Mouse (Mus musculus): ENCODE measurements at regions not wholly inside any gene's neighbourhood (a gene's known extent, or its start where the extent isn't known, plus 50 kb on each side); places are given as distances from the start of the nearest gene placed in this dataset.

DNA sequence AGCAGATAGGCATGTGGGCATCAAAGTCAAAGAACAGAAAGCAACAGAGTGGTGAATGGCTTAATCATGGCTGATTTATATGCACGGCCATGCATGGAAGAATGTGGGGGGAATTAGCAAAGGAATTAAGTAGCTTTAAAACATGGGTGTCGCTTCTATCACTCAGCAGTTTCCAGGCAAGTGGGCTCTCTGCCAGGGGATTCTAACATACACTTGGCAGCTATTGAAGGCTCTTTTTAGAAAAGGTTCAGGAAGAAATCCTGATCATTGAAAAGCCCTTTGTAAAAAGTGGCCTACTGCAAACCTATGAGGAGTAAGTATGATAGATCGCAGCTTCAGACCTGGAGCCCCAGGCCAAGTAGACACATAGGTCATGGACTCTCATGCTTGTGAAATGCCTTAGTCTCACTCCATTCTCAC is 469.1 kb upstream of the Klf4 start:
- dilution Hi-C loops (cut with MboI; ENCODE audit: extremely low pct_ligation_motif_present, extremely low pct_unique_long_range_greater_than_20kb, low sequenced_read_pairs) = no loop called here
- TF ChIP-seq CHD2 (IDR thresholded peaks at IDR 0.05; ENCODE audit: low read length) = no peak
- no peak for TF ChIP-seq ZC3H11A (IDR thresholded peaks at IDR 0.05; ENCODE audit: low read depth, low read length)
- in situ Hi-C loops (cut with MboI; ENCODE audit: low pct_ligation_motif_present, low pct_unique_long_range_greater_than_20kb, low sequenced_read_pairs) = no loop called here
- Histone ChIP-seq H3K27me3 (replicated peaks) (no peaks in the 10 kb centered on the region), H3K4me2 (ENCODE audit: insufficient read depth, low read depth, poor library complexity, severe bottlenecking) (no peak overlapping the region), H3K4me1 (ENCODE audit: control insufficient read depth in 1 of 2, insufficient read depth in 2 of 2) (no peaks in the 10 kb centered on the region), H3K9me3 (replicated peaks; ENCODE audit: low read length) (no peaks in the 10 kb centered on the region), H3K79me2 (replicated peaks; ENCODE audit: control insufficient read depth, extremely low read depth, insufficient read depth, poor library complexity, severe bottlenecking) (no peaks in the 10 kb centered on the region), H3K36me3 (replicated peaks in 1 of 2; ENCODE audit: control insufficient read depth in 1 of 2, insufficient read depth in 1 of 2, low read length in 1 of 2) (no peaks in the 10 kb centered on the region), H3K4me3 (replicated peaks in 1 of 3; ENCODE audit: low read depth in 2 of 3, low read length in 2 of 3, poor library complexity in 1 of 3) (no peak overlapping the region), H3K27ac (ENCODE audit: insufficient read depth, low read depth) (no peak overlapping the region), H3K9ac (ENCODE audit: insufficient read depth, low read depth) (no peak overlapping the region)
- DNase-seq (ENCODE audit: extremely low read depth) = no peak

DNA sequence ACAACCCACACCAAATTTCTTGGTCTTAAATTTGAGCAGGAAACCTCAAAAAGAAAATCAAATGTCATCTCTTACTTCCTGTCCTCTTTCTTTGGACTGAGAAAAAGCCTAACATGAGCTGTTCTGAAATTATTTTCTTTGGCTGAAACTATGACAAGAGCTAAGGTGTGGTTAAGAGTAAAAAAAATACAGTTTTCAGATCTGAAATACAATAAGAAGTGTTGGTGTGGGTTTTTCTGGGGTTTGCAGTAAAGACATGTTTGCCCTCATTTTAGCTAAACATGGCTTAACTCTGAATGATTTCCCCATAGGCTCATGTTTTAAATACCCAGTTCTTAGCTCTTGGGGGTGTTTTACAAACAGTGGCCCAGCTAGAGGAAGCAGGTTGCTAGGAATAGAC is 451.8 kb upstream of the Klf4 start:
- Histone ChIP-seq H3K4me2 (ENCODE audit: insufficient read depth, low read depth, poor library complexity, severe bottlenecking) (no peak overlapping the region), H3K9me3 (replicated peaks; ENCODE audit: low read length) (no peaks in the 10 kb centered on the region), H3K79me2 (replicated peaks; ENCODE audit: control insufficient read depth, extremely low read depth, insufficient read depth, poor library complexity, severe bottlenecking) (no peaks in the 10 kb centered on the region), H3K27ac (ENCODE audit: insufficient read depth, low read depth) (no peak overlapping the region), H3K36me3 (replicated peaks in 1 of 2; ENCODE audit: control insufficient read depth in 1 of 2, insufficient read depth in 1 of 2, low read length in 1 of 2) (no peaks in the 10 kb centered on the region), H3K4me1 (ENCODE audit: control insufficient read depth in 1 of 2, insufficient read depth in 2 of 2) (peaks cover 0 to 9% of the 10 kb centered on the region in 2 experiments; a peak in 1 of 4 replicates), H3K9ac (ENCODE audit: insufficient read depth, low read depth) (no peak overlapping the region), H3K27me3 (replicated peaks) (no peaks in the 10 kb centered on the region), H3K4me3 (replicated peaks in 1 of 3; ENCODE audit: low read depth in 2 of 3, low read length in 2 of 3, poor library complexity in 1 of 3) (no peak overlapping the region)
- dilution Hi-C loops (cut with MboI; ENCODE audit: extremely low pct_ligation_motif_present, extremely low pct_unique_long_range_greater_than_20kb, low sequenced_read_pairs) (no loop called here), in situ Hi-C loops (cut with MboI; ENCODE audit: low pct_ligation_motif_present, low pct_unique_long_range_greater_than_20kb, low sequenced_read_pairs) (no loop called here)
- peak; percentile 16 for DNase-seq (ENCODE audit: extremely low read depth)
- TF ChIP-seq TBP (conservative IDR thresholded peaks at IDR 0.05; ENCODE audit: low read depth, low read length) (no peak), CHD1 (IDR thresholded peaks at IDR 0.05; ENCODE audit: low read depth, low read length) (no peak), EP300 (IDR thresholded peaks at IDR 0.05; ENCODE audit: low read length) (no peak), ZNF384 (IDR thresholded peaks at IDR 0.05; ENCODE audit: low read depth, low read length) (peak; percentile 62), SMC3 (IDR thresholded peaks at IDR 0.05; ENCODE audit: low read depth, low read length) (no peak)

DNA sequence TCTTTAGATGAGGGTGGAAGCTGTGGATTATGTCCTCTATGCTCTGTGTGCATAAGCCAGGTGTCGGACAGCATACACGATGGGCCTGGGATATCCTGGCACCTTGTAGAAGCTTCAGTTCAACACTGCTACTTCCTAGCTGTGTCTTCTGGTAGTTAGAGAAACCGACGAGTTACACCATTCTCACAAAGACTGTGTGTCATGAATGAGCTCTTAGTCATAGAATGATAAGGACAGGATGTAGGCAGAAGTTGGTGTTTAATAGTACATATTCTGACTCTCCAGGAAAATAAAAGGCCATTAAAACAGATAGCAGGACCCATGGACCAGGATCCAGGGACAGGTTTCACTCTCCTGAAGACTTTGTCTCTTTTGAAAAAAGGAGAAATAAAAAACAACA is 446.3 kb upstream of the Klf4 start:
- no peak for DNase-seq (ENCODE audit: extremely low read depth)
- Histone ChIP-seq H3K4me2 (ENCODE audit: insufficient read depth, low read depth, poor library complexity, severe bottlenecking) (no peak overlapping the region), H3K4me3 (replicated peaks in 1 of 3; ENCODE audit: low read depth in 2 of 3, low read length in 2 of 3, poor library complexity in 1 of 3) (no peak overlapping the region), H3K9me3 (replicated peaks; ENCODE audit: low read length) (no peaks in the 10 kb centered on the region), H3K27me3 (replicated peaks) (no peaks in the 10 kb centered on the region), H3K36me3 (replicated peaks in 1 of 2; ENCODE audit: control insufficient read depth in 1 of 2, insufficient read depth in 1 of 2, low read length in 1 of 2) (no peaks in the 10 kb centered on the region), H3K4me1 (ENCODE audit: control insufficient read depth in 1 of 2, insufficient read depth in 2 of 2) (peaks cover 0 to 2% of the 10 kb centered on the region in 2 experiments; a peak in 1 of 4 replicates), H3K9ac (ENCODE audit: insufficient read depth, low read depth) (no peak overlapping the region), H3K27ac (ENCODE audit: insufficient read depth, low read depth) (no peak overlapping the region), H3K79me2 (replicated peaks; ENCODE audit: control insufficient read depth, extremely low read depth, insufficient read depth, poor library complexity, severe bottlenecking) (no peaks in the 10 kb centered on the region)
- dilution Hi-C loops (cut with MboI; ENCODE audit: extremely low pct_ligation_motif_present, extremely low pct_unique_long_range_greater_than_20kb, low sequenced_read_pairs) = no loop called here
- in situ Hi-C loops (cut with MboI; ENCODE audit: low pct_ligation_motif_present, low pct_unique_long_range_greater_than_20kb, low sequenced_read_pairs) = no loop called here
- TF ChIP-seq POLR2AphosphoS2 (IDR thresholded peaks at IDR 0.05; ENCODE audit: low read depth, low read length) (no peak), RCOR1 (conservative IDR thresholded peaks at IDR 0.05; ENCODE audit: low read depth, low read length) (no peak), ZC3H11A (IDR thresholded peaks at IDR 0.05; ENCODE audit: low read depth, low read length) (no peak), SMC3 (IDR thresholded peaks at IDR 0.05; ENCODE audit: low read depth, low read length) (no peak), RAD21 (IDR thresholded peaks at IDR 0.05; ENCODE audit: low read depth, low read length) (no peak), MAX (IDR thresholded peaks at IDR 0.05; ENCODE audit: low read length) (no peak), NRF1 (IDR thresholded peaks at IDR 0.05; ENCODE audit: low read depth, low read length) (no peak), BHLHE40 (IDR thresholded peaks at IDR 0.05; ENCODE audit: low read depth, low read length) (no peak), SIN3A (IDR thresholded peaks at IDR 0.05; ENCODE audit: low read length) (no peak), CHD1 (IDR thresholded peaks at IDR 0.05; ENCODE audit: low read depth, low read length) (no peak), MAFK (IDR thresholded peaks at IDR 0.05; ENCODE audit: insufficient replicate concordance, low read length) (no peak), MAZ (IDR thresholded peaks at IDR 0.05; ENCODE audit: low read depth, low read length) (no peak), UBTF (IDR thresholded peaks at IDR 0.05; ENCODE audit: low read depth, low read length) (no peak), EP300 (IDR thresholded peaks at IDR 0.05; ENCODE audit: low read length) (no peak), CTCF (conservative IDR thresholded peaks at IDR 0.05 in 1 of 2, IDR thresholded peaks at IDR 0.05 in 1 of 2; ENCODE audit: low read depth in 2 of 2, low read length in 2 of 2) (no peak), ZNF384 (IDR thresholded peaks at IDR 0.05; ENCODE audit: low read depth, low read length) (no peak), MEF2A (IDR thresholded peaks at IDR 0.05; ENCODE audit: borderline replicate concordance, low read depth, low read length) (no peak)

All from CH12.LX (cell line).